Mouse (Mus musculus): ENCODE results near the gene Fus.
A peak's percentile ranks its signal among the peaks of the same experiment; 100 is the strongest.

Gene Fus

DNA sequence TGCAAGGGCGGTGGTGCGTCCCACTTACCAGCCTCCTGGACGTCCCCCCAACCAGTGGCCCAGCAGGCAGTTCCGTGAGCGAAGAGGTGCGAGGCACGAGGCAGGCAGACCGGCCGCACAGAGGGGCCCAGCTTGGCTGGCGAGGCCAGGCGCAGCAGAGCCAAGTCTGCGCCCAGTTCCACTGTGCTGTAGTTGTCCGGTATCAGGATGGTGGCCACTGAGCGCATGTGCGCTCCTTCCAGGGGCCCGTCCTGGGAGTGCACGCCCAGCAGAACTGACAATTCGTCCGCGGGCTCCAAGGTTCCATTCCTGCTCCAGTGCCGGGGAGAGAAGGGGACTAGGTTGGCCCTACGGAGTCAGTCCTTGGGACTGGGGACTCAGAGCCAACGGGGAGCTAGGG is 22.6 kb upstream of the Fus start:
- DNase-seq (ENCODE audit: low spot score), result no peak

DNA sequence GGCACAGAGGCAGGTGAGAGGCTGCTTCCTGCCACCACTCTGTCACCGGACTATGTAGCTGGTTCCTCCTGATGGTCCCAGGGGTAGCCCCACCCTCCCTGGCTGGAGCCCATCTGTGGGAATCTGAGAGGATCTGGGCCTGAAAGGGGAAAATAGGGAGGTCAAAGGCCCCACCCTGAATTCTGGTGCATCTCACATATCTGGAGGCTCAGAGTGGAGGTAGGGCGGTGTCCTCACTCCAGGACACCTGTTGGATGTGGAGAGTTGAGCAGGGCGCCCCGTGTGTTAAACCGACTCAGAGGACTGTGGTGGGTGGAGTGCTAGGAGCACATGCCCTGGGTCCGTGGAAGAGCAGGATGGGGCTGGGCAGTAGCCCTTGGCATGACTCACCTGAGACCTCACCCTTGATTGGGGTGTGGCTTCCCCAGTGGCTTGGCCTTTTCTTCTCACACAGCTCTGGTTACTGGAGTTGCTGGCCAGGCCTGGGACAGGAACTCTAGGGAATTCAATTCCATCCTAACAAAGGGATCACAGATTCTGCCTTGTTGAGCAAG is 20.7 kb upstream of the Fus start, which contains the start of gene Prss36:
Prss36 (minus strand) TSS at position 256 of the 554 bp plus-strand sequence.
- DNase-seq (ENCODE audit: low spot score), result no peak

DNA sequence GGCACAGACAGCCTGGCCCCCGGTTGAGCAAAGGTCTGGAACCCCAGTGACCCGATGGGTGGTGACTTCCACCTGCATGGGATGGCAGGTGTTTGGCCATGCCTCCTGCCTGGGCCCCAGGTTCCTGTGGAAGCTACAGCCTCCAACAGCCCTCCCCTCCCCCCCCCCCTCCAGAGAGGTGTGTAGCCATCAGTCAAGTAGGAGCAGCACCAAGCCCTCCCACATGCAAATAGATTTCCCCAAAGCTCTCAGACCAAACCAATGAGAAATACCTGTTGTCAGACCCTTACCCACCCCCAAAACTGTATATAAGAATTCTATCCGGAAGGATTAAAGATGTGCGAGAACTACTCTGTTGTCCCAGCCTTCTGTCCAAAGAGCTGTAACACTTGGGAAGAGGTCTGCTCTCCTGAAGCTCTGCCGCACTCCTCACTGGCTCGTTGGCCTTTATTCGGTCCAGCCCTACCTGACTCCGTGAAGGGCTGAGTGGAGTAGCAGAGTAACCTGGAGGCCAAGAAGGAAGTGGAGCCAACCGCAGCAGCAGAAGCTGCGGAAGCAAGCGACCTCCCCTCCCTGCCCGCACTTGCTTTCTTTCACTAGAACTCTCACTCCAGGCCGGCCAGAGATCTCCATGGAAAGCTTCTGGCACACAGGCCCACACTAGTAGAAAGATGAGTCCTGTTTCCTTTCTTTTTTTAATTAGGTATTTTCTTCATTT is 14.2 kb upstream of the Fus start:
- DNase-seq (ENCODE audit: low spot score), result no peak

DNA sequence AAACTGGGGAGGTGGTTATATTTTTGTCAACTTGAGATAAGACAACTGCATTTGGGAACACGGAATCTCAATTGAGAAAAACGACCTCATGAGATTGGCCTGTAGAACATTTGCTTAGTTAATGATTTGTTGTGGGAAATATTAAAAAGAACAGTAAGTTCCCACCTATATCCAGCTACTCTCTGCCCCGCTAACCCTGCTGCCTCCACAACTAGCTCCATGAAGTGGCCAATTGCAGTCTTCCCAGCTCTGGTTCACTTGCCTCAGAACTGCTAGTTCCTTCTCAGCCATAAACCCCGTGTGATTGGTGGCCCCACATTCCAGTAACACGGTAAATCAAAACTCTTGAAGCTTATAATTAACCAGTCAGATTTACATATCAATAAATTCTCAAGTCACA is 7.9 kb upstream of the Fus start:
- no peak for DNase-seq (ENCODE audit: low spot score)

DNA sequence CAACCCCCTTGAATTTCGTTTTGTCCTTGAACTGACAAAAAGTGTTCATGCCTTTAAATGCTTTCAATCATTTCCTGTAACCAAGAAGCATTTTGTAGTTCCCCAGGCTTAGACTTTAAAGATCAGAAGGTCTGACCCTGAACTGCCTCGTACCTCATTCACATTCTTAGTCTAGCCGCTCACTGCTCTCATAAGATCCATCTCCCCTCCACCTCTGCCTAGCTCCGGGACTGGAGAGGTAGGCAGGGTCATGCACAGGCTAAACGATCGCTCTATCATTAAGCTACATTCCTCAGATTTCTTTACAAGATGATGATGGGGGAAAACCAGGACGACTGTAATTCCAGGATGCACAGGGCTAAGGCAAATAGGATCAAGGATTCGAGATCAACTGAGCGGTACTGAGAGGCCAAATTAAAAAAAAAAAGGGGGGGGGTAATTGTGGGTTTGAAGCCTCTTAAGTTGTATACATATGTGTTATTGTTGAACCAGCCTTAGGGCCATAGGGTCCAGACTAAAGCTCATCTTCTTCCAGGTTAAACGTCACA is 812 bp upstream of the Fus start:
- no peak for DNase-seq (ENCODE audit: low spot score)

DNA sequence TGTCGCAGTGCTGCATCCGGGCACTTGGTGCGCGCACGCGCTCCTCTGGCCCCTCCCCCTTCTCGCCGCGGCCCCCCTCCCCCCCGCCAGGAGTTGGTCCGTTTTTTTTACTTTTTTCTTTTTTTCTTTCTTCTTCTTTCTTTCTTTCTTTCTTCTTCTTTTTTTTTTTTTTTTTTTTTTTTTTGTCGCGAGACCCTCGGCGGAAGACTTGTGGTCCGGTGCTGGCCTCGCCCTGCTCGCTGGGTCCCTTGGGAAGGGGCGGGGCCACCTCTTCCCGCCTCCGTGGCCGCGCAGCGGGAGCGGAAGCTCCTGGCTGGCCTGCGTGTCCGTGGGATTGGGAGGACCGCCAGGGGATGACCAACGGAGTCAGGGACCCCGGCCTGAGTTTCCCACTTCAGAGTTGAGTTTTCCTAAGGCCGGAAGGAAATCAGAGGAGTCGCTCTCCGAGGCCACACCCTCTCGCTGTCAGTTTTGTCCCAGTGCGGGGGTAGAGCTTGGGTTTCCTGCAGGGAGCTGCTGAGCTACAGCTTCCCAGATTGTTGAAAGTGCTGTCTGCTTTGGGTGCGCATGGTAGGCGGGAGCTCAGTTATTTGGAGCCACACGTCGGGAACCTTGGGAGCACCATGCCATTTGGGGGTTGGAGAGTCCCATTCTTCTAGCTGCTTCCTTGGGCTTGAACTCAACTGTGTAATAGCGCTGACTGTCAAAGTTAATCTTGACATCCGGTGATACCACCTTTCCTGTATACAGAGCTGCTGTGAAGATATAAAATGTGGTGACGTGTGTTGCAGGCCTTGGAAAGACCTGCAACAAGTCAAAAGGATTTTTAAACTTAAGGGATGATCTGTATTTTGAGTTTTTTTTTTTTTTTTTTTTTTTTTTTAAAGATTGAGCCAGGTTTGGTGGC is 918 bp downstream of the Fus start:
- DNase-seq (ENCODE audit: low spot score), result peak; percentile 73

DNA sequence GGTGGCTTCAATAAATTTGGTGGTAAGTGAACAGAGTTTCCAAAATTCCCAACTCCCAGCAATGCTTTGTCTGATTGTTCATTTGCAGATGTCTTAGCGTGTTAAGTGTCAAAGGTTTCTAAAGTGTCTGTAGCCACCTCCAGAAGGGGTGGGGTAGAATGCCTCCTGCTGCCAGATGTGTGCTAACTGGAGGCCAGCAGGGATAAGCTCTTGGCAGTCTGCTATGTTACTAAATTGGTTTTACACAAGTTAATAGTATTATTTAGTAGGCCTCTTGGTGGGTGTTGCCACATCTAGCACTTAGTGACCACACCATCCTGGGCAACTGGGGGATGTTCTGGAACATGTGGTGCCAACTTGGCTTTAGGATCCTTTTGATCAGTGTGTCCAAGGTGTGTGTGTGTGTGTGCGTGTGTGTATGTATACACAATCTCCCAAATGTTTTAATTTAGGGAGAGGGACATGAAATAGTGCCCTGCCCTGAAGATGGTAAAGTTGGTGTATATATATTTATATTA is 7.2 kb downstream of the Fus start:
- DNase-seq (ENCODE audit: low spot score), result no peak

DNA sequence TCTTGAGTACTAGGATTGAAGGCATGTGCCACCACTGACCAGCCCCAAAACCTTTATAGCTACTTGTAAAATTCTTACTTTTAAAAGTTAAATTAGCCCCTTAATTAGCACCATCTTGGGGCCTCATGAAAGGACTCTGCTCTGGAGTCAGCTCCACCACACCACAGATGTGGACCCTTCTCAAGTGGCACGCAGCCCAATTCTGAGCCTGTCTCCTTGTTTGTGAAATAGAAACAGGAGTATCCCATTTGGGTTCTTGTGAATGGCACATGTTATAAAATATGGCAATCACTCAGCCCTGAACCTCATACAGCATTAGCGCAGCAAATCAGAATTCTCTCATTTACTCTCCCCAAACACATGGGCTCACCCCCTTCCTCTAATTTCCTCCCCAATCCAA is 11.6 kb downstream of the Fus start:
- DNase-seq (ENCODE audit: low spot score), result no peak

DNA sequence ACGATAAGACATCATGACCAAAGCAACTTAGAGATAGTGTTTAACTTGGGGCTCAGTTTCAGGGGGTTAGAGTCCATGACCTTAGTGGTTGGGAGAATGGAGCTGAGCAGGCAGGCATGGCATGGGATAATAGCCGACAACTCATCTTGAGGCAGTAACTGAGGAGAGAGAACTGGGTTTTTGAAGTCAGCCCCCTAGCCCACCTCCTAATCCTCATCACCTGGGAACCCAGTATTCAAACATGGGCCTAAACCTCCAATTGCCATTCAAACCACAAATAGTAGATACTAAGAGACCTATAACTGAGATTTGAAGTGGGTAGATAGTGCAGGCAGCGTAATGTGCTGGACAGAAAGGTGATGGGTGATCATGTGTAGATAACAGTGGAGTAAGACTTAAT is 13.3 kb downstream of the Fus start:
- DNase-seq (ENCODE audit: low spot score), result no peak

DNA sequence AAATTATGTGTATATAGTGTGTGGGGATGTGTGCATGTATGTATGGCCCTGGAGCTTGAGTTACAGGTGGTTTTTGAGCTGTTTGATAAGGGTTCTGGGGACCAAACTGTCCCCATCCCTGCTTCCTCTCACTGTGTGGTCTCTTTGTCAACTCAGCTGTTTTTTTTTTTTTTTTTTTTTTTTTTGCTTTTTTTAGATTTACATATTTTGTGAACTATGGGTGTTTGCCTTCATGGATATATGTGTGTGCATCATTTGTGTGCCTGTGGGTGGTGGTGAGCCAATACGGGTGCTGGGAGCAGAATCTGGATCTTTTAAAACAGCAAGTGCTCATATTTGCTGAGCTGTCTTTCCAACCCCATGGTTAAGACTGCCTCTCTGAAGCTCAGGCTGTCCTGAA is 21.6 kb downstream of the Fus start:
- DNase-seq (ENCODE audit: low spot score), result no peak

DNA sequence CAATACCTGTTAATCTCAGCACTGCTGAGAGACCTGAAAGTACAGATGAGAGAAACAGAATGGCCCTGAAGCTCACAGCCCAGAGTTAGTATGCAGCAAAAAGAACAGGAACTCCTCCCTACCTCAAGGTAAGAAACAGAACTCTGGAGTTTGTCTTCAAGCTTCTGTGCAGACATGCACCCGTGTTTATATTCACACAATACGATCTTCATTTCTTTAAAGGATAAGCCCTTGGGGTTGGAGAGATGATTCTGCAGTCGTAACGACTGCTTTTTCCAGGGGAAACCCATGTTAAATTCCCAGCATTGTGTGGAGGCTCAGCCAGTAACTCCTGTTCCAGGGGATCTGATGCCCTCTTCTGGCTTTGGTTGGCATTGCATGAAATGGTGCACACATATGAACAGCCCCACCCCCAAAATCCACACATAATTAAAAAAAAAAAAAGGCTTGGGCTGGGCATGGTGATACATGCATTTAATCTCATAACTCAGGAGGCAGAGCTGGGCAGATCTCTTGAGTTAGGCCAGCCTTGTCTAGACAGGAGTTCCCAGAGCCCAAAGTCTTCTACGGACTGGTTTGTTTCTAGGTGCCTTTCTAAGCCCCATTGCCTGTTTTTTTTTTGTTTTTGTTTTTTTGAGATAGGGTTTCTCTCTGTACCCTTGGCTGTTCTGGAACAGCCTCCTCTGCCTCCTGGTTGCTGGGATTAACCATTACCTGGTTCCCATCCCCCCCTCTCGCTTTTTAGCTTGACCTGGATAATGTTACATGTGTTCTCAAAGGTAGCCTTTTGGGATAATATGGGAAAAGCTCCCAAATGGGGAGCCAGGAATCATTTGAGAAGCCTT is 24.6 kb downstream of the Fus start:
- peak; percentile 74 for DNase-seq (ENCODE audit: low spot score)

DNA sequence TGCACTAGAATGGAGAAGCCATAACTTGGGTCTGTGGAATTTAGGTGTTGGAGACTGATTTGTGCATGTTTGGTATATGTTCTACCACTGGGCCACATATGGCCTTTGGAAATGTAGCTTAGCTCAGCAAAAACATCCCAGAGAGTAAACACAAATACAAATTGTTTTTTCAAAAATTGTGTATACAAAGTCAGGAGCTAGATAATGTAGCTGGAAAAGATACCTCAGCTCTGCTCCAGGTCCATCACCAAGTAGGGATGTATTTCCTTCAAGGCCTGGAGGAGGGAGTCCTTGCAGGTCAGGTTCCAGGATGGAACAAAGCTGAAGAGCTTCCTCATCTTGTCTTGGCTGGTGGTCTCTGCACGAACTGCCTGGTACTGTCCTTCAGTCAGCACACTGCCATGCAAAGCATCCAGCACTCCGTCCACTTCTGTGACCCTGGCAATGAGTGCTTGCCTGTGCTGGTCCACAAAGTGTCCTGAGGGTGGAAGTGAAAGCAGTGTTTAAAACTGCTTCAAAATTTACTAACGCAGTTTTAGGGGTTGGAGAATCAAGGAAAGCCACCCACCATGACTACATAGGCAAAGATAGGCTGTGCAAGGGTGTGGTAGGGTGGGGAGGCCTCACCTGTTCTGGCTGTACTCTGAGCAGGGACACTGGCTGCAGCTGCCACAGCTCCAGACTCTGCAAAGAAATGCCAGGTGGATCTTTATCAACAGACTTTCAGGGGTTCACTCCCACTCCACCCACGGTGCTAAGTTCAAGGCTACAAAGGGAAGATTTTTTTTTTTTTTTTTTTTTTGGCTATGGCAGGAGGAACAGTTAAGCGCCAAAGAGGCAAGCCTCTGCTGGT is 25.5 kb downstream of the Fus start:
- DNase-seq (ENCODE audit: low spot score), result no peak

DNA sequence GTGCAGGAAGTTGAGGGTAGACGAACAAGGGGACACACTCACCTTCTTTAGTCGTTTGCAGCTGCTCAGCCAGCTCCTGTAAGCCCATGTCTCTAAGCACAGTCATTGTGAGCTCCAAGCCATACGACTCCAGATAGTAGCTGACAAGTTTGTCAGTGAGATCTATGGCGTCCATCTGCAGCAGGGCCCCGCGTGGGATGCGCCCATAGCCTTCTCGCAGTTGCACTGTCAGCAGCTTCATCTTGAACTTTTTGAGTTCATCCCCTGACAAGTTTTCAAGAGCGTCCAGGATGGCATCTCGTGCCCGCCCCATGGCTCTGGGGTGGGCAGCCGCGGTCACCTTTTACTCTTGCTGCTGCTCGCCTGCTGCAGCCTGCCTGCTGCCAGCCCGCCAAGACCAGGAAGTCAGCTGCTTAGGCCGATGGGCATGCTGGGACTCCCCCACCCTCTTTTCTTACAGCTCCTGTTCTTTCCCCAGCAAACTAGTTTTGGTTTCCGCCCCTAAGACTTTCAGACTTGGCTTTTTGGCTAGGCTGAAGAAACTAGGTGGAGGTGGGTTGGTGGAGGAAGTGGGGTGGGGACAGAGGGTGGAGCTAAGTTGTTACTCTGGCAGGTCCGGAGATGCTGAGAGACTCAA is 26.2 kb downstream of the Fus start, which contains the start of gene Pycard:
Pycard (minus strand) TSS at position 527 of the 637 bp plus-strand sequence.
- peak; percentile 72 for DNase-seq (ENCODE audit: low spot score)

DNA sequence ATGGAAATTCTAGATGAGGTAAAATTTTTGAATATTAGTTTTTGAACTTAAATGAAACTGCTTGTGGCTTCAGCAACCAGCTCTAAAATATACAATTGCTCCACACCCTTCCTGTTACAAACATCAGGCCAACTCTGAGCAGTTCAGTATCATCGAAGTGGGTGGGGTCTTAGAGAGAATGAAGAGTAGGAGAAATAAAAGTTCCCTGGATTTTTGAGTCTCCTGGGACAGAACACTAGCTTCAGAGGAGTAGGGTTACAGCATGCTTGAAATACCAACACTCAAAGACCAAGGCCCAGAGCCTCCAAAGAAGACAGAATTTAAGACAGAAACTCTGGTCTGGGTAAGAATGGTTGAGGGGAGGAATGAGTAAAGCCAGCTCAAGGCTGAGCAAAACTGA is 32.2 kb downstream of the Fus start:
- no peak for DNase-seq (ENCODE audit: low spot score)

DNA sequence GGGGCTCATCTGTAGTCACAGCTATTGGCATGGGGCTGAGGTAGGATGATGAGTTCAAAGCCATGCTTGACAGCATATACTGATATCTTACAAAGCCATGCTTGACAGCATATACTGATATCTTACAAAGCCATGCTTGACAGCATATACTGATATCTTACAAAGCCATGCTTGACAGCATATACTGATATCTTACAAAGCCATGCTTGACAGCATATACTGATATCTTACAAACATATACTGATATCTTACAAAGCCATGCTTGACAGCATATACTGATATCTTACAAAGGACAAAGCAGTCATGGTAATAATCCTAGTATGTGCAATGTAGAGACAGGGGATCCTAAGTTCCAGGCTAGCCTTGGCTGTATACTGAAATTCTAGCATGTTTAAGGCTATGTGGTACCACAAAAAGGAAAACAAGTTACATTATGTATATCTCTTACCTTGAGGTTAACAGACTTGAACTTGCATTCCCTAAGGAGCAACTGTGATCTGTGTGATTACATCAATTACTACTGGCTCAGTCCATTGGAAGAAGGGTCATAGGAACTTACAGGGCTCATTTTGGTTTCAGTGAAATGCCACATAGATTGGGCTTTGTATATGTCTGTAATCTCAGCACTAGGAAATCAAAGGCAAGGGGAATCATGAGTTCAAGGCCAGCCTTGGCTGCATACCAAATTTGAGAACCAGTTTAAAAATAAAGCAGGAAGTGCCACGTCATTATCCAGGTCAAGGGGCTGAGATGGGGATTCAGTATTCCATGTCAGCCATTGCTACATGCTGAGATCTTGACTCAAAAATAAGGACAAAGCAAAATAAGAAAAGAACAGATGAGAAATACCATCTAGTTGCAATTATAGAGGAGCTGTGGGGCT is 33.1 kb downstream of the Fus start:
- DNase-seq (ENCODE audit: low spot score), result no peak

DNA sequence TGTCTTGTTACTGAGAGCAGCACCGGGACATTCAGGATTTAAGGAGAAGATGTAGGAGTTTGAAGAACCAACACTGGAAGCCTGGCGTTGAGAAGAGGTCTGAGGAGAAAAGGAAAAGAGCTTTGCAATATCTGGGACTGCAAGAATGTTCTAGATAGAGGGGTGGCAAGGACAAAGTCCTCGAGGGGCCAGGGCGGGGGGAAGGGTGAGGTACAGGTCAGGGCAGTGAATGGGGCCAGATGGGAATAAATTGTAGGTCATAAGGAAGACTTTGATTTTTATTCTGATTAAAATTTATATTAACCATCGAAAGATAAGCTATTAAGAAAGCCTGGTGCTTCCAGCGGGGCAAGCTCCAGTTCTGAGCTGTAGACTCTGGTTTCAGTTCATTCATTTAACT is 35.8 kb downstream of the Fus start:
- no peak for DNase-seq (ENCODE audit: low spot score)

DNA sequence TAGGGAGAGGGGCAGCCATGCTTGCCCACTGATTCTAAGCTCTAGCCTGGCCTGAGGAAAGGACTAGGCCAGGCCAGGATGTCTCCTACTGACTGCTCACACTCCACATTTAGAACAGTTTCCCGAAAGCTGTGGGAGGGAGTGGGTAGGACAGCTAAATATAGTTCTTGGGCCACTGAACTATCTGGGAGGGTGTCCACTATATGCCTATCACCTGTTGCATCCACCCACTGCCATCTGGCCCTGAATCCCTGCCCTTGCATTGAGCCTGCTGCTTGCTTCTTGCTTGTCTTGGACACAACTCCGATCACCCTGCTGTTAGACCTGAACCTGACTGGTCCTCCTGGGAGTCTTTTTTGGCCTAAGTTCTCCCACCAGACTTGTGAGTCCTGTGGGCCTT is 36.4 kb downstream of the Fus start, which contains the start of gene Trim72:
Trim72 (plus strand) TSS at position 262 of the 400 bp plus-strand sequence.
- DNase-seq (ENCODE audit: low spot score), result no peak

DNA sequence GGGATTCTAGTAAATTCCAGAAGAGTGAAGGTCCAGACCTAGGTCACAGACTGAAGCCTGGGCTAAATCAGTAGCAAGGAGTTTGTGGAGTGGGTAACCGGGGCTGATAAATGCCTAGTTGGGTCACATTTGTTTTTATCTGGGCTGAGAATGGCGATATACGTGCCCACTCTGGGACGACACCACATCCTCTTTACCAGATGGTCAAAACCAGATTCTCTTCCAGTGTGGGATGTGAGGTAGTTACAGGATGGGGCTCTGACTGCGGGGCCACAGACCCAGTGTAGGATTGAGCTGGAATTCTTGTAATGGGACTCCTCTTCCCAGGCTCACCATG is 36.9 kb downstream of the Fus start:
- DNase-seq (ENCODE audit: low spot score), result no peak

All from lung, postnatal 25 days (tissue).